Mouse (Mus musculus): ENCODE measurements around the gene Unc13c. TPM values are rescaled to one million over a fixed set of nuclear protein-coding genes. Genes with fewer than 3 reads are reported as not detected.
A peak's percentile ranks its signal among the peaks of the same experiment; 100 is the strongest.

Unc13c gene
- total RNA-seq, 2 experiments from 2014 or later: 21.1 to 25.4 TPM

GRCm38 (mm10) chr9:73951586-73951985 is 17.2 kb downstream of the Unc13c start:
- intact Hi-C loops (cut with DNase I): no loop called here
- TF ChIP-seq CTCF (IDR thresholded peaks at IDR 0.05): no peak
- H3K4me3 ChIP-seq: no peak overlapping the region
- DNase-seq (ENCODE audit: extremely low spot score in 1 of 2, low spot score in 2 of 2): no peak
- H3K27ac ChIP-seq: no peak overlapping the region

- no peak overlapping the region for H3K27ac ChIP-seq
- no peak overlapping the region for H3K4me3 ChIP-seq
- TF ChIP-seq CTCF (IDR thresholded peaks at IDR 0.05): no peak
- intact Hi-C loops (cut with DNase I): no loop called here
- DNase-seq (ENCODE audit: extremely low spot score in 1 of 2, low spot score in 2 of 2): peak in 1 of 2 experiments; percentile 43
These were observed 33.9 kb downstream of the Unc13c start for GRCm38 (mm10) chr9:73934844-73935243.

GRCm38 (mm10) chr9:73931988-73932387 is 36.8 kb downstream of the Unc13c start:
- no peak overlapping the region for H3K4me3 ChIP-seq
- H3K27ac ChIP-seq: no peak overlapping the region
- no peak for DNase-seq (ENCODE audit: extremely low spot score in 1 of 2, low spot score in 2 of 2)
- intact Hi-C loops (cut with DNase I): no loop called here
- no peak for TF ChIP-seq CTCF (IDR thresholded peaks at IDR 0.05)

- Histone ChIP-seq H3K4me3 (no peak overlapping the region), H3K27ac (no peak overlapping the region)
- TF ChIP-seq CTCF (IDR thresholded peaks at IDR 0.05): no peak
- intact Hi-C loops (cut with DNase I): no loop called here
- DNase-seq (ENCODE audit: extremely low spot score in 1 of 2, low spot score in 2 of 2): no peak
These were observed 41.5 kb downstream of the Unc13c start for GRCm38 (mm10) chr9:73927276-73927675.

GRCm38 (mm10) chr9:73922449-73923115 is 46.2 kb downstream of the Unc13c start:
- Histone ChIP-seq H3K27ac (no peak overlapping the region), H3K4me3 (no peak overlapping the region)
- DNase-seq (ENCODE audit: extremely low spot score in 1 of 2, low spot score in 2 of 2): no peak
- TF ChIP-seq CTCF (IDR thresholded peaks at IDR 0.05): no peak
- intact Hi-C loops (cut with DNase I): no loop called here

GRCm38 (mm10) chr9:73905959-73906358 is 62.8 kb downstream of the Unc13c start:
- no peak overlapping the region for H3K4me3 ChIP-seq
- no peak for DNase-seq (ENCODE audit: extremely low spot score in 1 of 2, low spot score in 2 of 2)
- TF ChIP-seq CTCF (IDR thresholded peaks at IDR 0.05): no peak
- no peak overlapping the region for H3K27ac ChIP-seq
- intact Hi-C loops (cut with DNase I): no loop called here

GRCm38 (mm10) chr9:73898516-73898915 is 70.2 kb downstream of the Unc13c start:
- no peak for DNase-seq (ENCODE audit: extremely low spot score in 1 of 2, low spot score in 2 of 2)
- TF ChIP-seq CTCF (IDR thresholded peaks at IDR 0.05): no peak
- no peak overlapping the region for H3K4me3 ChIP-seq
- no peak overlapping the region for H3K27ac ChIP-seq
- intact Hi-C loops (cut with DNase I): no loop called here

- TF ChIP-seq CTCF (IDR thresholded peaks at IDR 0.05): no peak
- no peak for DNase-seq (ENCODE audit: extremely low spot score in 1 of 2, low spot score in 2 of 2)
- no peak overlapping the region for H3K27ac ChIP-seq
- H3K4me3 ChIP-seq: no peak overlapping the region
- intact Hi-C loops (cut with DNase I): no loop called here
These were observed 72.6 kb downstream of the Unc13c start for GRCm38 (mm10) chr9:73896210-73896609.

GRCm38 (mm10) chr9:73883587-73883986 is 85.2 kb downstream of the Unc13c start:
- no peak for TF ChIP-seq CTCF (IDR thresholded peaks at IDR 0.05)
- no peak for DNase-seq (ENCODE audit: extremely low spot score in 1 of 2, low spot score in 2 of 2)
- H3K4me3 ChIP-seq: no peak overlapping the region
- H3K27ac ChIP-seq: no peak overlapping the region
- intact Hi-C loops (cut with DNase I): no loop called here

GRCm38 (mm10) chr9:73883143-73883542 is 85.6 kb downstream of the Unc13c start:
- no peak for TF ChIP-seq CTCF (IDR thresholded peaks at IDR 0.05)
- peak overlapping the region; percentile 28; the same call in 1 of the 2 replicates for H3K27ac ChIP-seq
- intact Hi-C loops (cut with DNase I): no loop called here
- no peak for DNase-seq (ENCODE audit: extremely low spot score in 1 of 2, low spot score in 2 of 2)
- no peak overlapping the region for H3K4me3 ChIP-seq

GRCm38 (mm10) chr9:73882393-73882919 is 86.3 kb downstream of the Unc13c start:
- H3K27ac ChIP-seq: no peak overlapping the region; the same call in 1 of the 2 replicates
- intact Hi-C loops (cut with DNase I): no loop called here
- TF ChIP-seq CTCF (IDR thresholded peaks at IDR 0.05): no peak
- DNase-seq (ENCODE audit: extremely low spot score in 1 of 2, low spot score in 2 of 2): no peak
- no peak overlapping the region for H3K4me3 ChIP-seq

- intact Hi-C loops (cut with DNase I): no loop called here
- no peak overlapping the region for H3K27ac ChIP-seq
- no peak for TF ChIP-seq CTCF (IDR thresholded peaks at IDR 0.05)
- no peak overlapping the region for H3K4me3 ChIP-seq
- DNase-seq (ENCODE audit: extremely low spot score in 1 of 2, low spot score in 2 of 2): no peak
These were observed 101.2 kb downstream of the Unc13c start for GRCm38 (mm10) chr9:73867410-73868067.
